In genomic region chr15:18841769-18842168, GRCm38 (mm10) we compare ENCODE assay signal across 29 mouse cellular contexts. TPM values are rescaled to one million over a fixed set of nuclear protein-coding genes. Genes with fewer than 3 reads are reported as not detected.
"Had no signal": no experiment of that assay in that cellular context is flagged by ENCODE, and none has a peak within 500 bp of the region (broad histone marks: within the 10 kb centered on the region; RNA-seq: fewer than 3 reads in every experiment).

No protein-coding gene starts in this region.

- H3K9me3 ChIP-seq: embryonic facial prominence, embryonic 10.5 days; embryonic facial prominence, embryonic 12.5 days; embryonic facial prominence, embryonic 13.5 days; embryonic facial prominence, embryonic 15.5 days; forebrain, embryonic 10.5 days; forebrain, embryonic 12.5 days; forebrain, embryonic 13.5 days; forebrain, embryonic 15.5 days had no signal

- H3K4me3 ChIP-seq: embryonic facial prominence, embryonic 10.5 days; embryonic facial prominence, embryonic 12.5 days; embryonic facial prominence, embryonic 13.5 days; embryonic facial prominence, embryonic 15.5 days; erythroblast, embryonic 14.5 days; forebrain, embryonic 10.5 days; forebrain, embryonic 12.5 days; forebrain, embryonic 13.5 days; forebrain, embryonic 15.5 days; gastrocnemius, adult 2 months; heart, adult 2 months had no signal

- DNase-seq: cerebellum, adult 9-10 months; cerebellum, adult 9-11 months; cerebellum, postnatal 10 days; cerebellum, postnatal 14 days; cerebellum, postnatal 25 days; cerebellum, postnatal 36 days; embryo, embryonic 11 days; forebrain, postnatal 0 days; gastrocnemius, adult 2 months; gastrocnemius, postnatal 10 days; gastrocnemius, postnatal 14 days; gastrocnemius, postnatal 25 days; gastrocnemius, postnatal 36 days; heart, adult 11 months; heart, adult 18-20 months; heart, adult 2 months had no signal

- H3K9ac ChIP-seq: embryonic facial prominence, embryonic 12.5 days; embryonic facial prominence, embryonic 13.5 days; embryonic facial prominence, embryonic 15.5 days; forebrain, embryonic 12.5 days; forebrain, embryonic 13.5 days; forebrain, embryonic 15.5 days; forebrain, postnatal 0 days had no signal

- H3K27ac ChIP-seq: embryonic facial prominence, embryonic 10.5 days; embryonic facial prominence, embryonic 12.5 days; embryonic facial prominence, embryonic 13.5 days; embryonic facial prominence, embryonic 15.5 days; forebrain, embryonic 10.5 days; forebrain, embryonic 12.5 days; forebrain, embryonic 13.5 days; forebrain, embryonic 15.5 days; gastrocnemius, adult 2 months; heart, adult 2 months had no signal

- H3K36me3 ChIP-seq: embryonic facial prominence, embryonic 10.5 days; embryonic facial prominence, embryonic 12.5 days; embryonic facial prominence, embryonic 13.5 days; embryonic facial prominence, embryonic 15.5 days; forebrain, embryonic 10.5 days; forebrain, embryonic 12.5 days; forebrain, embryonic 15.5 days had no signal

- H3K4me1 ChIP-seq: embryonic facial prominence, embryonic 10.5 days; embryonic facial prominence, embryonic 12.5 days; embryonic facial prominence, embryonic 13.5 days; embryonic facial prominence, embryonic 15.5 days; forebrain, embryonic 10.5 days; forebrain, embryonic 12.5 days; forebrain, embryonic 13.5 days had no signal

- H3K27me3 ChIP-seq: embryonic facial prominence, embryonic 12.5 days; embryonic facial prominence, embryonic 13.5 days; embryonic facial prominence, embryonic 15.5 days; forebrain, embryonic 12.5 days; forebrain, embryonic 13.5 days; forebrain, embryonic 15.5 days had no signal

RNA-seq across cellular contexts. Expression of gene Cdh10, which starts 23.0 kb away (rescaled TPM):
- total RNA-seq: common myeloid progenitor, adult 5-6 weeks; gastrocnemius, adult 18-20 months; gastrocnemius, adult 2 months; gastrocnemius, adult 8-10 months; gastrocnemius, postnatal 25 days; gastrocnemius, postnatal 36 days; granulocyte monocyte progenitor cell, adult 5-6 weeks; heart, adult 18-20 months; heart, adult 2 months had no signal
- polyA plus RNA-seq: erythroblast, embryonic 14.5 days had no signal
